Mouse (Mus musculus): ENCODE measurements around the gene D630036H23Rik. TPM values are rescaled to one million over a fixed set of nuclear protein-coding genes. Genes with fewer than 3 reads are reported as not detected.

The D630036H23Rik gene
- polyA plus RNA-seq, 1 experiment = 2.7 TPM

Other genes starting within 250 kb of the D630036H23Rik start
- 13.6 and 16.4 TPM in 2 replicates for gene Ankmy2, start 225.1 kb downstream of the D630036H23Rik start, polyA plus RNA-seq (2012; rRNA removed)
- 12.5 and 13.0 TPM in 2 replicates for gene Bzw2, start 224.1 kb downstream of the D630036H23Rik start, polyA plus RNA-seq (2012; rRNA removed)
- gene Lrrc72, start 128.8 kb downstream of the D630036H23Rik start, polyA plus RNA-seq (2012; rRNA removed) = 0.16 TPM in 1 of 2 replicates, not detected in the other
- gene Sostdc1, start 68.0 kb downstream of the D630036H23Rik start, polyA plus RNA-seq (2012; rRNA removed) = 0.23 and 0.66 TPM in 2 replicates
- gene Ispd, start 731 bp downstream of the D630036H23Rik start, polyA plus RNA-seq (2012; rRNA removed) = 2.0 and 2.1 TPM in 2 replicates

Data from gonadal fat pad, adult 2 months (tissue).